Mouse (Mus musculus) left cerebral cortex, adult 9 months (tissue): Measurements from ENCODE around the gene Emx2.
A peak's percentile ranks its signal among the peaks of the same experiment; 100 is the strongest.

Experiments used
- DNase-seq, 2 experiments: peaks; one replicate each; pipeline ENCODE4 v3.0.0; 2022; ENCODE audit warnings: low spot score in 2 of 2

Gene Emx2

GRCm38 (mm10) chr19:59457951-59458742, at the start of gene Emx2:
Gene Emx2, plus strand, starts transcription at chr19:59458372.
- DNase-seq: peak in 1 of 2 experiments; percentile 52

- DNase-seq: no peak
Measured at GRCm38 (mm10) chr19:59414128-59414527, 44.0 kb upstream of the Emx2 start.

GRCm38 (mm10) chr19:59418024-59418423, 40.1 kb upstream of the Emx2 start:
- peak; percentile 52 to 94 for DNase-seq

GRCm38 (mm10) chr19:59418671-59419070, 39.5 kb upstream of the Emx2 start:
- DNase-seq: no peak

- DNase-seq: no peak
Measured at GRCm38 (mm10) chr19:59422393-59422792, 35.8 kb upstream of the Emx2 start.

GRCm38 (mm10) chr19:59423685-59424084, 34.5 kb upstream of the Emx2 start:
- DNase-seq: no peak

GRCm38 (mm10) chr19:59424975-59425374, 33.2 kb upstream of the Emx2 start:
- no peak for DNase-seq

- DNase-seq: no peak
Measured at GRCm38 (mm10) chr19:59432286-59432685, 25.9 kb upstream of the Emx2 start.

GRCm38 (mm10) chr19:59450561-59451135, 7.5 kb upstream of the Emx2 start:
- no peak for DNase-seq

- no peak for DNase-seq
Measured at GRCm38 (mm10) chr19:59451441-59451951, 6.7 kb upstream of the Emx2 start.

GRCm38 (mm10) chr19:59452321-59452720, 5.9 kb upstream of the Emx2 start:
- no peak for DNase-seq

GRCm38 (mm10) chr19:59453591-59453990, 4.6 kb upstream of the Emx2 start:
- no peak for DNase-seq

- peak in 1 of 2 experiments; percentile 71 for DNase-seq
Measured at GRCm38 (mm10) chr19:59454196-59454595, 4.0 kb upstream of the Emx2 start.

- DNase-seq: no peak
Measured at GRCm38 (mm10) chr19:59455671-59456070, 2.5 kb upstream of the Emx2 start.

- no peak for DNase-seq
Measured at GRCm38 (mm10) chr19:59457011-59457945, 894 bp upstream of the Emx2 start.

GRCm38 (mm10) chr19:59458743-59459135, 567 bp downstream of the Emx2 start:
- no peak for DNase-seq

- DNase-seq: no peak
Measured at GRCm38 (mm10) chr19:59459158-59459781, 1.1 kb downstream of the Emx2 start.

GRCm38 (mm10) chr19:59459811-59460241, 1.7 kb downstream of the Emx2 start:
- no peak for DNase-seq

- DNase-seq: no peak
Measured at GRCm38 (mm10) chr19:59460328-59461115, 2.4 kb downstream of the Emx2 start.
